10 mouse cellular contexts compared by ENCODE assay signal in genomic region chr17:12428369-12428768, GRCm38 (mm10). TPM values are rescaled to one million over a fixed set of nuclear protein-coding genes. Genes with fewer than 3 reads are reported as not detected.
A peak's percentile ranks its signal among the peaks of the same experiment; 100 is the strongest.
DNase-seq lines count a peak whose midpoint lies in the region; ATAC-seq and TF ChIP-seq lines count a peak whose summit lies in the region.
"Had no signal": no experiment of that assay in that cellular context is flagged by ENCODE, and none has a peak within 500 bp of the region (broad histone marks: within the 10 kb centered on the region; RNA-seq: fewer than 3 reads in every experiment).

No protein-coding gene starts in this region.

- H3K36me3 ChIP-seq in forebrain, embryonic 16.5 days (ENCODE audit: control insufficient read depth, insufficient read depth) = no peaks in the 10 kb centered on the region
- no peaks in the 10 kb centered on the region for H3K36me3 ChIP-seq in midbrain, embryonic 13.5 days

- no peak overlapping the region for H3K9ac ChIP-seq in forebrain, embryonic 16.5 days (replicated peaks; ENCODE audit: low read depth, low read length)
- no peak overlapping the region for H3K9ac ChIP-seq in midbrain, embryonic 13.5 days (replicated peaks)

- TF ChIP-seq CTCF in brain, embryonic 14.5 days (IDR thresholded peaks at IDR 0.05; ENCODE audit: borderline replicate concordance, extremely low read depth, insufficient read depth, insufficient read length) = no peak

- H3K9me3 ChIP-seq in forebrain, embryonic 16.5 days (ENCODE audit: control insufficient read depth, low read length) = no peaks in the 10 kb centered on the region
- H3K9me3 ChIP-seq in midbrain, embryonic 13.5 days = no peaks in the 10 kb centered on the region

- H3K4me3 ChIP-seq in forebrain, embryonic 16.5 days (replicated peaks; ENCODE audit: low read length) = no peak overlapping the region
- no peak overlapping the region for H3K4me3 ChIP-seq in midbrain, embryonic 13.5 days (replicated peaks)

- ATAC-seq in forebrain, embryonic 16.5 days = peak; percentile 59; the same call in 1 of the 2 replicates
- ATAC-seq in midbrain, embryonic 13.5 days = 0 out of 2 replicates have a peak, but pooled peaks have one; percentile 56
- ATAC-seq: intestine, embryonic 16.5 days had no signal

- no peak overlapping the region for H3K27ac ChIP-seq in forebrain, embryonic 16.5 days (ENCODE audit: low read length)
- H3K27ac ChIP-seq in midbrain, embryonic 13.5 days = no peak overlapping the region

- 0 out of 2 replicates have a peak, but pooled peaks cover 5% of the 10 kb centered on the region for H3K4me1 ChIP-seq in forebrain, embryonic 16.5 days (replicated peaks; ENCODE audit: control insufficient read depth, insufficient read depth, low read length)
- peaks cover 9% of the 10 kb centered on the region for H3K4me1 ChIP-seq in midbrain, embryonic 13.5 days (replicated peaks)

- no peaks in the 10 kb centered on the region for H3K27me3 ChIP-seq in forebrain, embryonic 16.5 days (replicated peaks; ENCODE audit: control insufficient read depth, insufficient read depth, low read length)
- no peaks in the 10 kb centered on the region for H3K27me3 ChIP-seq in midbrain, embryonic 13.5 days

- DNase-seq in heart, postnatal 10 days = peak; percentile 36 to 44
- DNase-seq in heart, adult 9 months (ENCODE audit: low spot score in 2 of 2) = no peak
- peak; percentile 69 for DNase-seq in brain, embryonic 14.5 days (ENCODE audit: low read depth)
- no peak for DNase-seq in adrenal gland, postnatal 14 days
- no peak for DNase-seq in spleen, adult 18-20 months
- DNase-seq in layer of hippocampus, postnatal 25 days (ENCODE audit: extremely low spot score in 1 of 2, low spot score in 1 of 2) = no peak

- H3K4me2 ChIP-seq in forebrain, embryonic 16.5 days (ENCODE audit: low read length) = no peak overlapping the region
- no peak overlapping the region for H3K4me2 ChIP-seq in midbrain, embryonic 13.5 days (replicated peaks)
- H3K4me2 ChIP-seq: liver, embryonic 11.5 days had no signal

- intact Hi-C loops in heart, postnatal 10 days (cut with DNase I) = no loop called here

- no peak for TF ChIP-seq POLR2A in brain, embryonic 14.5 days (IDR thresholded peaks at IDR 0.05; ENCODE audit: borderline replicate concordance, extremely low read depth, insufficient read depth, insufficient read length, poor library complexity, severe bottlenecking)

RNA-seq across cellular contexts. Expression of gene Plg, which starts 50.0 kb away (rescaled TPM):
- not detected for total RNA-seq in heart, postnatal 10 days (2021)
- 0.10 and 0.16 TPM in 2 replicates for polyA plus RNA-seq in brain, embryonic 14.5 days (2012; rRNA removed)
- polyA plus RNA-seq in forebrain, embryonic 16.5 days (2015; fragmentation: Nextera tagmentation; extraction: Ambion mirVana) = 0.08 TPM in 1 of 2 replicates, not detected in the other
- 0.17 TPM in 1 of 2 replicates, not detected in the other for polyA plus RNA-seq in midbrain, embryonic 13.5 days (2015; fragmentation: Nextera tagmentation; extraction: Ambion mirVana)
- total RNA-seq in adrenal gland, postnatal 14 days (2021) = 16.9 and 281 TPM in 2 replicates
- not detected for total RNA-seq in layer of hippocampus, postnatal 25 days (2021)

Comparison
In these comparisons a context has a peak if more than half of its experiments do, and no peak if none do; other contexts are left out.
1. DNase-seq: peak in heart, postnatal 10 days (2 of 2) and brain, embryonic 14.5 days (single experiment); none in heart, adult 9 months (0 of 2), adrenal gland, postnatal 14 days (single experiment), spleen, adult 18-20 months (0 of 2) and layer of hippocampus, postnatal 25 days (0 of 2).
2. RNA of gene Plg, which starts 50.0 kb away (total RNA-seq): 16.9 to 281 TPM in adrenal gland, postnatal 14 days; not detected in layer of hippocampus, postnatal 25 days and not detected in heart, postnatal 10 days; every median in the first group is over 10 times any median in the second.